Mouse (Mus musculus) hindbrain, embryonic 14.5 days (tissue): ENCODE data around the gene Tmem51. TPM values are rescaled to one million over a fixed set of nuclear protein-coding genes. Genes with fewer than 3 reads are reported as not detected.

Source experiments
- ATAC-seq: fragments of 200-750 bp; cut with Nextera tagmentation; 2 replicates; pipeline ENCODE4 v1.8.0; 2017; ENCODE audit warnings: moderate number of reproducible peaks, mild to moderate bottlenecking, moderate TSS enrichment, moderate library complexity; ENCODE audit not compliant: low FRiP score
- DNase-seq: peaks from one replicate; pipeline ENCODE4 v3.0.0-alpha.2; 2015; ENCODE audit warnings: low spot score
- H3K27ac ChIP-seq: fragments of 300-500 bp; sonication (generic); 2 replicates; pipeline ENCODE4 v1.5.1; 2014; ENCODE audit warnings: mild to moderate bottlenecking, moderate library complexity
- H3K27me3 ChIP-seq: fragments of 300-500 bp; sonication (generic); 2 replicates; pipeline ENCODE4 v1.6.1; 2014; ENCODE audit warnings: mild to moderate bottlenecking, low read length, mixed read lengths; ENCODE audit not compliant: control insufficient read depth, insufficient read depth
- H3K36me3 ChIP-seq: fragments of 300-500 bp; sonication (generic); replicated peaks from 2 replicates; pipeline ENCODE4 v1.6.1; 2014; ENCODE audit not compliant: control insufficient read depth, insufficient read depth
- H3K4me1 ChIP-seq: fragments of 300-500 bp; sonication (generic); replicated peaks from 2 replicates; pipeline ENCODE4 v1.6.1; 2014; ENCODE audit warnings: antibody characterized with exemption, low read length, mixed read lengths; ENCODE audit not compliant: control insufficient read depth, insufficient read depth
- H3K4me2 ChIP-seq: fragments of 300-500 bp; sonication (generic); replicated peaks from 2 replicates; pipeline ENCODE4 v1.6.1; 2014; ENCODE audit warnings: mild to moderate bottlenecking, moderate library complexity
- H3K4me3 ChIP-seq: fragments of 300-500 bp; sonication (generic); replicated peaks from 2 replicates; pipeline ENCODE4 v1.5.1; 2014; ENCODE audit warnings: mild to moderate bottlenecking, low read length
- H3K9ac ChIP-seq: fragments of 300-500 bp; sonication (generic); 2 replicates; pipeline ENCODE4 v1.6.1; 2014
- H3K9me3 ChIP-seq: fragments of 300-500 bp; sonication (generic); 2 replicates; pipeline ENCODE4 v1.6.1; 2016; ENCODE audit warnings: low read length; ENCODE audit not compliant: control insufficient read depth
- WGBS: fragments of 180-500 bp; shearing (Covaris S2); extraction: QIAGEN DNeasy Blood & Tissue Kit; methylation state at CpG from one replicate; pipeline ENCODE4 v1.1.7; 2014; 5-methylcytosine and 5-hydroxymethylcytosine counted together
- polyA plus RNA-seq: library from polyadenylated mRNA; unstranded; fragments of >200 nt; fragmentation: Nextera tagmentation; extraction: Ambion mirVana; gene quantifications from 2 replicates; pipeline ENCODE4 v1.2.1, GENCODE M21; 2014

Gene Tmem51
- polyA plus RNA-seq, 1 experiment from 2014 or later: 6.6 TPM

DNA sequence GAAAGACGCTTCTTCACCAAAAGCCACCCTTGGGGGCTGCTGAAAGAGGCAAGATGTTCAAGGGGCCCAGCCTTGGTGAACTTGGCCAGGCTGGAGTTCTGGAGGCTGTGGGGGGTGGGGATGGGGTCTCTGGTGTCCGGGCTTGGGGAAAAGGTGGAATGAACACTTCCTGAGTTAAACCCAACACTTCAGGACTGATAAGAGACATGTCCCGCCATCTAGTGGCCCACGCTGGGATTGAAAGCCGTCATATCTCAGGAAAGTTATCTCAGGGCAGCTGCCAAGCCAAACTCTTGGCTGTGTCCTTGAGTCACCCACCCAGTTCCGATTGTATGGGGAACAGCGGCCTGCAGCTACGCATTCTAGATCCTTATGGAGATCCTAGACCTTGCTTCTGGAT is 14.2 kb upstream of the Tmem51 start:
- Histone ChIP-seq H3K9me3 (no peaks in the 10 kb centered on the region), H3K9ac (no peak overlapping the region), H3K36me3 (no peaks in the 10 kb centered on the region), H3K4me3 (no peak overlapping the region), H3K4me1 (0 out of 2 replicates have a peak, but pooled peaks cover 5% of the 10 kb centered on the region), H3K27ac (no peak overlapping the region), H3K4me2 (no peak overlapping the region), H3K27me3 (no peaks in the 10 kb centered on the region)
- peak; percentile 84 for DNase-seq
- ATAC-seq: 0 out of 2 replicates have a peak, but pooled peaks have one; percentile 44
- 18% methylated on average over 8 of the region's 8 CpGs for WGBS

DNA sequence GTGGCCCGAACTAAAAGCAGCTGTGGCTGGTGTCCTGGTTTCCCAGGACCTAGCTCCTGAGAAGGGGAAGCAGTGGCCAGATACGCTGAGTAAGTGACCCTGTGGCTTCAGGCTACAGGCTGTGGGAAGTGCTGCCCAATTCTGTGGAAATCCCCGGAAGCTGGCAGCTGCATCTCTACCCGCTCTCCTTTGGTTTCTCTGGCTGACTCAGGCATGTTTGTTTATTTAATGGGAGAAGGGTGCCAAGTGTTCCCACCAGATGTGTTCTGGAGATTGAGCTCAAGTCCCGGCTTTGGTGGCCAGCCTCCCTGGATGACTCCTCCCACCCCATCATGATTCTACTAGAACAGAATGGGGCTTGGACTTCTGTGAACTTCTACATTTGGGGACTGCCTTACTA is 13.8 kb upstream of the Tmem51 start:
- DNase-seq: no peak
- H3K4me2 ChIP-seq: no peak overlapping the region
- no peak overlapping the region for H3K4me3 ChIP-seq
- no peaks in the 10 kb centered on the region for H3K27me3 ChIP-seq
- no peak overlapping the region for H3K9ac ChIP-seq
- no peak for ATAC-seq
- no peak overlapping the region for H3K27ac ChIP-seq
- H3K36me3 ChIP-seq: no peaks in the 10 kb centered on the region
- 0 out of 2 replicates have a peak, but pooled peaks cover 5% of the 10 kb centered on the region for H3K4me1 ChIP-seq
- 50% methylated on average over 5 of the region's 5 CpGs for WGBS
- H3K9me3 ChIP-seq: no peaks in the 10 kb centered on the region

DNA sequence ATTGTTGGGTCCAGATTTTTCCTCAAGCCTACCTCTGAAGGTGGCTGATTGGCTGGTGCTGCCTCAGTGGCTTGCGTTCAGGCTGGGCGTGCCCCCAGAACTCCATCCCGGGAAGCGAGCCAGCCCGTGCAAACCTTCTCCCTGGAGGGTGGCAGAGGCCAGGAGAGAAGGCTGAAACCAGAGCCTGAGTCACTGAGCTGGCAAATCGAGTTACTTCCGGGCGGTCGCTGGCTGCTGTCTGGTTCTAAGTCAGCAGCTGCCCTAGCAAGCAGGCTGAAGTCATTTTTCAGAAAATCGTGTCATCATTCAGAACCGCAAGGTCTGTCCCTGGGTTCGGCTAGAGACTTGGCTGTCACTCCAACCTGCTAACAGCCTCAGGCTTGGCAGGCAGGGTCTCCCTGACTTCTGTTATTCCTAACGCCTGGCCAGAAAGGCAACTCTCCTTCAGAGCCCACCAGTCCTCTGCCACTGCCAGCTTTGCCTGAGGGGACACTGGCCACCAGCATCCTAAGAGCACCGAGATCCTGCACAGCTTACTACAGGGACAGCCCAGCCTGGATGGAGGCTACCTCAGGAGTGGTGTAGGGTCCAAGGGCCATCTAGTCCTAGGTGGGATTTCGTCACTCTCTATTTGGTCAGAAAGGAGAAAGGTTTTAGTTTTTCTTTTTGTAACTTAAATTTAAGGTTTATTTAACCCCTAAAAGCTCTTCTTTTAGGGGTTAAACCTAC is 11.6 kb upstream of the Tmem51 start:
- DNase-seq (peak; percentile 54), ATAC-seq (peak; percentile 57; the same call in 1 of the 2 replicates)
- Histone ChIP-seq H3K27ac (no peak overlapping the region; the same call in 1 of the 2 replicates), H3K4me1 (0 out of 2 replicates have a peak, but pooled peaks cover 5% of the 10 kb centered on the region), H3K27me3 (no peaks in the 10 kb centered on the region), H3K9me3 (no peaks in the 10 kb centered on the region), H3K4me2 (no peak overlapping the region), H3K9ac (no peak overlapping the region), H3K36me3 (no peaks in the 10 kb centered on the region), H3K4me3 (no peak overlapping the region)
- 41% methylated on average over 15 of the region's 15 CpGs for WGBS

- no peak overlapping the region for H3K4me3 ChIP-seq
- no peaks in the 10 kb centered on the region for H3K36me3 ChIP-seq
- H3K4me1 ChIP-seq: 0 out of 2 replicates have a peak, but pooled peaks cover 5% of the 10 kb centered on the region
- no peak overlapping the region for H3K9ac ChIP-seq
- H3K27me3 ChIP-seq: no peaks in the 10 kb centered on the region
- H3K27ac ChIP-seq: no peak overlapping the region
- no peaks in the 10 kb centered on the region for H3K9me3 ChIP-seq
- DNase-seq: no peak
- no peak overlapping the region for H3K4me2 ChIP-seq
- WGBS: 88% methylated on average over 11 of the region's 11 CpGs
- ATAC-seq: no peak
These were observed 10.3 kb upstream of the Tmem51 start for GRCm38 (mm10) chr4:142094386-142094785.

- Histone ChIP-seq H3K4me2 (no peak overlapping the region), H3K27ac (no peak overlapping the region), H3K27me3 (peaks cover 3% of the 10 kb centered on the region; the same call in 1 of the 2 replicates), H3K4me3 (no peak overlapping the region), H3K36me3 (no peaks in the 10 kb centered on the region), H3K9me3 (no peaks in the 10 kb centered on the region), H3K4me1 (0 out of 2 replicates have a peak, but pooled peaks cover 5% of the 10 kb centered on the region), H3K9ac (no peak overlapping the region)
- no peak for ATAC-seq
- WGBS: 70% methylated on average over 2 of the region's 2 CpGs
- no peak for DNase-seq
These were observed 7.0 kb upstream of the Tmem51 start for GRCm38 (mm10) chr4:142091100-142091499.

DNA sequence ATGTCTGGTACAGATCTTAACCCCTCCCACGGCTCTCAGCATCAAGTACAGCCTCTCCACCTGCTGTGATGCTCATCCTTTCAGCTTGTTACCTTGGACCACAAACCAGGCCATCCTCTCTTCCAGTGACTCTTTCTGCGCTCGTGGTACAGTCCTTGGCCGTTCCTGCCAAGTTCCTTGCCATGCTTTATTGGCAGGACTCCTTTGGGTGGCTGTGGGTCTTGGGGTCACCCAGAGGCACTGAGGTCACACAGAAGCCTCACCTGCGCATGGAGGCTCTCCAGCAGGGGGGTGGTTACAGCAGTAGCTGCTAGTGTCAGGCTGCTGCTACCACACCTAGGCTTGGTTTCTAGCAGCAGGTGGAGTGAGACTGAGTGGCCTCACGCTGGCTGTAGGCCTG is 5.9 kb upstream of the Tmem51 start:
- Histone ChIP-seq H3K36me3 (no peaks in the 10 kb centered on the region), H3K9ac (no peak overlapping the region), H3K27me3 (peaks cover 13% of the 10 kb centered on the region), H3K4me1 (no peaks in the 10 kb centered on the region), H3K4me2 (no peak overlapping the region), H3K9me3 (no peaks in the 10 kb centered on the region), H3K27ac (no peak overlapping the region), H3K4me3 (no peak overlapping the region)
- 76% methylated on average over 6 of the region's 6 CpGs for WGBS
- DNase-seq (no peak), ATAC-seq (no peak)

GRCm38 (mm10) chr4:142088836-142089235 is 4.7 kb upstream of the Tmem51 start:
- Histone ChIP-seq H3K27me3 (peaks cover 24% of the 10 kb centered on the region), H3K36me3 (no peaks in the 10 kb centered on the region), H3K9me3 (no peaks in the 10 kb centered on the region), H3K27ac (no peak overlapping the region), H3K9ac (no peak overlapping the region), H3K4me2 (no peak overlapping the region), H3K4me1 (peaks cover 7% of the 10 kb centered on the region; the same call in 1 of the 2 replicates), H3K4me3 (no peak overlapping the region)
- ATAC-seq (no peak), DNase-seq (no peak)
- WGBS: 62% methylated on average over 6 of the region's 6 CpGs

GRCm38 (mm10) chr4:142088409-142088808 is 4.3 kb upstream of the Tmem51 start:
- Histone ChIP-seq H3K27ac (no peak overlapping the region), H3K4me1 (peaks cover 7% of the 10 kb centered on the region; the same call in 1 of the 2 replicates), H3K36me3 (no peaks in the 10 kb centered on the region), H3K4me2 (no peak overlapping the region), H3K27me3 (peaks cover 25% of the 10 kb centered on the region), H3K9ac (no peak overlapping the region), H3K4me3 (no peak overlapping the region), H3K9me3 (no peaks in the 10 kb centered on the region)
- DNase-seq: no peak
- WGBS: 20% methylated on average over 4 of the region's 4 CpGs
- ATAC-seq: no peak

DNA sequence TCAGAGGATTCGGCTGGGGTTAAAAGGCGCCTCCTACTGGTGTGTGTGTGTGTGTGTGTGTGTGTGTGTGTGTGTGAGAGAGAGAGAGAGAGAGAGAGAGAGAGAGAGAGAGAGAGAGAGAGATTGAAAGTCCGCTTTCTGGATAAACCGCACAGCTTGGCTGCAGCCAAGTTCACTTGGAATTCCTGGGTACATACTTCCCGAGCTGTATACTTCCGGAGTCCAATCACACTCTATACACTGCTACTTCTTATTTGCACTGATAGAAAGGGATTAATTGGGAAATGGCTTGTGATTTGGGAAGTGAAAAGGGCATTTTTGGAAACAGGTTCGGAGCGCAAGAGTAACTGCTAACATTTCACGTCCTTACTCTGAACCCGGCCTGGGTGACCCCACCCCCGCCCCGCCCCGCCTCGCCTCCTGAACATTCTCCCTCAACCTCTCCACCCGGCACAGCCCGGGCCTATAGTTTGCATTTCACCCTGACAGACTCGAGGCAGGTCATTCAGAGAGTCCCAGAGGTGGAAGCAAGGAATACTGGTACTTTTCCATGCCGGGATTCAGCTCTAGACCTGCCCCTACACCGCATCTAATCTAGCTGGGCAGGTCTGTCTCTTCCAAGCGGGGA is 946 bp upstream of the Tmem51 start:
- Histone ChIP-seq H3K4me3 (peak overlapping the region; percentile 48), H3K9ac (no peak overlapping the region), H3K36me3 (no peaks in the 10 kb centered on the region), H3K27me3 (peaks cover 28% of the 10 kb centered on the region), H3K4me1 (peaks cover 7% of the 10 kb centered on the region; the same call in 1 of the 2 replicates), H3K27ac (no peak overlapping the region), H3K9me3 (no peaks in the 10 kb centered on the region), H3K4me2 (peak overlapping the region; percentile 86)
- DNase-seq (no peak), ATAC-seq (no peak)
- WGBS: 5% methylated on average over 20 of the region's 20 CpGs
